Mouse (Mus musculus): ENCODE data around the gene Cdc14b.

GRCm38 (mm10) chr13:64322561-64323281 lies 47.6 kb upstream of the Cdc14b start:
- TF ChIP-seq CTCF (IDR thresholded peaks at IDR 0.05; ENCODE audit: low read depth) (no peak), EP300 (optimal IDR thresholded peaks at IDR 0.05) (no peak)
